Mouse (Mus musculus) CH12F3 (cell line): ENCODE measurements around the gene Wnt8b.

Source experiments
- in situ Hi-C: fragments of 300-500 bp; cut with MboI; formaldehyde crosslinking; loops from 2 replicates; pipeline ENCODE4 v1.14.3; 2020; ENCODE audit warnings: low sequenced_read_pairs

The Wnt8b gene

GRCm38 (mm10) chr19:44554861-44555590 is 61.8 kb downstream of the Wnt8b start, which contains the start of gene Ndufb8:
Gene Ndufb8 (minus strand): TSS chr19:44555440.
- in situ Hi-C loops, result no loop called here

GRCm38 (mm10) chr19:44562652-44563206 is 69.5 kb downstream of the Wnt8b start, which contains the start of gene Hif1an:
Gene Hif1an (plus strand): TSS chr19:44562850.
- in situ Hi-C loops, result no loop called here
